Mouse (Mus musculus) CH12.LX (cell line): ENCODE results near the gene Serpina1e.
A peak's percentile ranks its signal among the peaks of the same experiment; 100 is the strongest.

Experiments
- CTCF ChIP-seq, 2 experiments: IDR thresholded peaks in 1 of 2; conservative IDR thresholded peaks in 1 of 2; 2 replicates each; pipeline ENCODE4 v1.5.1; 2011 to 2012; ENCODE audit warnings: low read depth in 2 of 2, low read length in 2 of 2, improper control_type of control experiment in 1 of 2, inconsistent platforms in 1 of 2, mild to moderate bottlenecking in 1 of 2, moderate library complexity in 1 of 2
- GABPA ChIP-seq: IDR thresholded peaks from 2 replicates; pipeline ENCODE4 v1.6.1; 2012; ENCODE audit warnings: low read depth, low read length, improper control_type of control experiment, inconsistent platforms; ENCODE audit not compliant: insufficient replicate concordance
- MEF2A ChIP-seq: IDR thresholded peaks from 2 replicates; pipeline ENCODE4 v1.6.1; 2014; ENCODE audit warnings: low read depth, mild to moderate bottlenecking, inconsistent platforms, low read length, improper control_type of control experiment, borderline replicate concordance
- POLR2A ChIP-seq: IDR thresholded peaks from 2 replicates; pipeline ENCODE4 v1.6.1; 2011; ENCODE audit warnings: low read depth, mild to moderate bottlenecking, improper control_type of control experiment, low read length
- SMC3 ChIP-seq: IDR thresholded peaks from 2 replicates; pipeline ENCODE4 v1.6.1; 2011; ENCODE audit warnings: low read depth, low read length, improper control_type of control experiment

- TF ChIP-seq POLR2A (no peak), CTCF (conservative IDR thresholded peaks at IDR 0.05 in 1 of 2, IDR thresholded peaks at IDR 0.05 in 1 of 2; ENCODE audit: low read depth in 2 of 2, low read length in 2 of 2) (no peak), GABPA (peak; percentile 69; the same call in 1 of the 2 replicates), MEF2A (no peak), SMC3 (no peak)
Observed at GRCm38 (mm10) chr12:104000594-104000993, 41.8 kb upstream of the Serpina1e start.
